Mouse (Mus musculus) left cerebral cortex, postnatal 10 days (tissue): ENCODE measurements at regions not wholly inside any gene's neighbourhood (a gene's known extent, or its start where the extent isn't known, plus 50 kb on each side); places are given as distances from the start of the nearest gene placed in this dataset.

Source experiments
- DNase-seq, 2 experiments: peaks; one replicate each; pipeline ENCODE4 v3.0.0; 2021 to 2022; ENCODE audit warnings: low spot score in 2 of 2, mixed read lengths in 1 of 2; ENCODE audit errors: extremely low spot score in 1 of 2
- intact Hi-C: fragments of 180-260 bp; cut with DNase I; formaldehyde crosslinking; loops from one replicate; pipeline ENCODE4 v1.15.1; 2025

- DNase-seq: peak in 1 of 2 experiments; percentile 24
- intact Hi-C loops: no loop called here
Observed at GRCm38 (mm10) chr7:137723361-137724040, 286.1 kb downstream of the Glrx3 start.

GRCm38 (mm10) chr7:137726031-137726430 lies 288.6 kb downstream of the Glrx3 start:
- intact Hi-C loops: no loop called here
- DNase-seq: no peak

GRCm38 (mm10) chr7:137735873-137736527 lies 298.6 kb downstream of the Glrx3 start:
- intact Hi-C loops: no loop called here
- no peak for DNase-seq

DNA sequence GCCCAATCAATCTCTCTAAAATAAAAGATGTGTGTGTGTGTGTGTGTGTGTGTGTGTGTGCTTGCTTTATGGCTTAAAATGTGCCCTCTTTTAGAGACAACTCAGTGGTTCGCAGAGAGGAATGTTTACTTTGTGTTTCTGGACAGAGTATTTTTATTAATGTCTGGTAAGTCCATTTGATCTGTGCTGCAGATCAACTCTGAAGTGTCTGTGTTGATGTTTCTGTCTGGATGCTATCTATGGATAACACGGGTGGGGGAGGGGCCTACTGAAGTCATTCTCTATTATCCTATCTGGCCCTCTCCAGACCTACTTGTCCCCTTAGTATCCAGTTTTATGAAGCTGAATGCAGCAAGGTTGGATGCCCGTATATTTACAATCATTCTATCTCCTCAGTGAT lies 304.3 kb downstream of the Glrx3 start:
- intact Hi-C loops: no loop called here
- DNase-seq: no peak

DNA sequence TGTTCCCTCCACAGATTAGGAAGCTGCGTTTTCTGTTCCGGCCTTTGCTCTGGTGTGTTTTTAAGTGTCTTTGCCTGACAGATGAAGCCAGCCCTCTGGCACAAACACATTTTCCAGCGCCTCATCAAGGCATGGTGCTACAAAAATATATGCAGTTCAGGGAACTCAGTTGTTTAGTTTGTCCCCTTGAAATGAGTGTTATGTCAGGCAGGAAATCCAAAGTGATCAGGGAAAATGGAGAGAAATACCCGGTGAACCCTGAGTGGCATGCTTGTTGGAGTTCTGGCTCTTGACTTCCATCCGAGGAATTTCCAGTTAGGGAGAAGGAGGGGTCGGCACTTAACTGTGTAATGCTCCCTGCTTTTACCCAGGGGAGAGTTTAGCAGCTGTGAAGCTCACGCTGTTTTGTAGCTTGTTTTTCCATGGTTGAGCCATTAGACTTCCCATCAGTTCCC lies 304.9 kb downstream of the Glrx3 start:
- no peak for DNase-seq
- intact Hi-C loops: no loop called here

DNA sequence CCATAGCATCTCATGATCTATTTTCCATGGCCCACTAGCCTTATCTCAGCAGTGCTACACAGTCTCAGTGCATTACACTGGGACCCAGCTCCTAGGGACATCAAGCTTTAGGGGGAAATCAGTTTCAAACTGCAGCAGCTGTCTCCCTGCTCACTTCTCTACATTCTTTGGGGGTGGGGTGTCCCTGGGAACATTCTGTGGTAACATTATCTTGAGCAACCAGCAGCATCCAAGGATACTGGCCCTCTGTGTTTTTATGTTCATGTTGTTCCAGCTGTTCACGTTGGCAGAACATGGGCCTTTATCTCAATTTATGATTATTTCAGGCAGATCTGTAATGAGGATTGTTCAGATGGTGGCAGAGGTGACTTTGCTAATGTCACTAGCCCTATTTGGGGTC lies 308.2 kb downstream of the Glrx3 start:
- DNase-seq: no peak
- intact Hi-C loops: no loop called here

GRCm38 (mm10) chr7:137745991-137746390 lies 308.6 kb downstream of the Glrx3 start:
- intact Hi-C loops: no loop called here
- no peak for DNase-seq

- no peak for DNase-seq
- intact Hi-C loops: no loop called here
Observed at GRCm38 (mm10) chr7:137748936-137749335, 311.5 kb downstream of the Glrx3 start.

DNA sequence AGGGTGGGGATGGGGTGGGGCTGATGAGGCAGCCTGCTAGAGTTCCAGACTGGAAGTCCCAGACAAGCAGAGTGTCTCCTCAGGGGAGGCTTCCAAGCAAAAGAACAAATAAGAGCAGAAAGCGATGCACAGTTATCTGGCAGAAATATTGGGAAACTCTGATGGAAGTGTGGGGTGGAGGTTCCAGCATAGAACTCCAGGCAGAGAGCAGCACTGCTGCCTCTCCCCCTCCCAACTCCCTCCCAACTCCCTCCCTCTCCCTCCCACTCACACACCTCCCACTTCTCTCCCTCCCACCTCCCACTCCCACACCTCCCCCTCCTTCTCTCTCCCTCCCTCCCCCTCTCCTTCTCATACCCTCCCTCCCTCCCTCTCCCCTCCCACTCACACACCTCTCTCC lies 313.3 kb downstream of the Glrx3 start:
- no peak for DNase-seq
- intact Hi-C loops: no loop called here

DNA sequence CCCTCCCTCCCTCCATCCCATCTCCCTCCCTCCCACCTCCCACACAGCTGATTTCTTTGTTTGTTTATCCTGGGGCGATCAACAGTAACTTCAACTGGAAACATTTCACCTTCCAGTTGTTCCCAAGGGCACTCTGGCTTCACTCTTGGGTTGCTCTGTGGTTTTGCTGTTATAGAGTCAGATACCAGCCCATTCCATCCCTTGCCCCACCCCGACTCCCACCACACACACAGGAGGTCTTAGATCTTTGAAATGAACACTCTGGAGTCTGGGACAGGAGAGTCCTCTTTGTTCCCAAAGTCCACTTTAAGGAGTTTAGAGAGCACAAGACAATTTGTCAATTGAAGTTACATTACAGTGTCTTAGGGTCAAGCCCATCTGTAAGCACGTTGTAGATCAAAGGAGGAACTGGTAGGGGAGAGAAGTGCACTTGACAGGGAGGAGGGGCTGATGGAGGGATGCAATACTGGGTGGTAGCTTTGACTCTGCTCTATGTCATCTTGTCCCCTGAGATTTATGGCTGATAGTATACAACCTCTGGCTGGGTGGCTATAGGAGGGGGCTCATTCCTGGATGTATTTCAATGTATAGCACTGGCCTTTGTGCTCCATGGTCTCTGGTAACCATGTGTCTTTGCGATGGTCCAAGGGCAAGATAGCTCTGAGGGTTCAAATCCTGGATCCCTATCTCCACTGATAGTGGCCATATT lies 313.9 kb downstream of the Glrx3 start:
- no peak for DNase-seq
- intact Hi-C loops: no loop called here

DNA sequence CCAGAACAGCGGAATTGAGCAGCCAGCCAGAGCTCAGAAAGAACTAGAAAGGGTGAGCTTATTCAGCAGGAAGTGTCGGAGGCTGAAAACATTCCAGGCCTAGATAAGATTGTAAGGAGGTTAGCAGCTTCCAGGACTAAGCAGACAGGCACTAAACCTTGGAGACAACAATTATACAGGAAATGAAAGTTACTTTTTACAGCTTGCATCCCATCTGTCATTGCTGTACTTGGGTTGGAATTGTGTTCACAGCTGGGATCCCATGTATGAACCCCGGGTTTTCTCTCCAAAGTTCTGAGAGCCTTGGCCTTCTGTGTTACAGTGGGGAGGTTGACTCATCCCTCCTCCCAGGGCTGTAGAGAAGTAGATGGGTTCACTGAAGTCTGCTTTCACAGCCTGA lies 328.5 kb downstream of the Glrx3 start:
- intact Hi-C loops: no loop called here
- no peak for DNase-seq

- intact Hi-C loops: no loop called here
- no peak for DNase-seq
Observed at GRCm38 (mm10) chr7:137766721-137767120, 329.3 kb downstream of the Glrx3 start.

- DNase-seq: no peak
- intact Hi-C loops: no loop called here
Observed at GRCm38 (mm10) chr7:137773051-137773964, 335.9 kb downstream of the Glrx3 start.

- DNase-seq: peak in 1 of 2 experiments; percentile 5
- intact Hi-C loops: no loop called here
Observed at GRCm38 (mm10) chr7:137773965-137774310, 336.5 kb downstream of the Glrx3 start.

GRCm38 (mm10) chr7:137783954-137784353 lies 346.5 kb downstream of the Glrx3 start:
- no peak for DNase-seq
- intact Hi-C loops: loop anchor here (5.0 to 10.0 kb wide), 2 partner anchors 182 to 299 kb away; no protein-coding TSS in a partner anchor

GRCm38 (mm10) chr7:137805361-137805760 lies 367.9 kb downstream of the Glrx3 start:
- intact Hi-C loops: no loop called here
- peak; percentile 31 to 40 for DNase-seq

DNA sequence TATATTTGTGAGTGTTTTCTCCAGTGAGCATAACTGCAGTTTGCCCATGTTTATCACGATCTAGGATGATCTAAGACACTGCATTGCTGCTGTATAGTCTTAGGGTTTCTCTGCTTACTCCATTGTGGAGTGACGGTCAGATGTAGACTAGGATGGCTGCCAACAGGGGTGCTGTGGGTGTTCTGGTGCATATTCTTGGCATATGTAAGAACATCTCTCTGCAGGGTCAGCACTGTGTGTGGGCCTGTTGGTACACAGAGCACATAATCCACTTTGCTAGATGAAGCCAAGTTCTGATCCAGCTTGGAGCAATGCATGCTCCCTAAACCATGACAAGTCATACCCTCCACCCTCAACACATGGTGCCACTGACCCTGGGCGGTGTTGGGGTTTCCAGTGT lies 375.4 kb downstream of the Glrx3 start:
- DNase-seq: no peak
- intact Hi-C loops: no loop called here

DNA sequence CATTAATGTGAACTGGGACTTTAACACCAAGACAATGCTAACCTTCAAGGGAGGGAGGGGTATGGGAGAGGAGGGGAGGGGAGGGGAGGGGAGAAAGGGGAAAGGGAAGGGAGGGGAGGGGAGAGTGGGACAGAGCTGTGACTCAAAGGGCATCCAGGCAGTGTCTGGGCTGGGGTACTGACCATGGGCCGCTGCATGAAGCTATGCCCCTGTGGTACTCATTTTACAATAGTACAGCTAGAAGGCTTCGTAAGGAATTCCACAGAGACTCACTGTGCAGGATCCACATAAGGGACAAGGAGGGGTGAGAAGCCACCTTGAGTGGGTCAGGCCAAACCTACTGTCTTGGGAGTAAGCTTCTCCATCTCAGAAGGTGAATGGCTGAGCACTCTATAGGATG lies 403.1 kb downstream of the Glrx3 start:
- intact Hi-C loops: no loop called here
- DNase-seq: no peak

- no peak for DNase-seq
- intact Hi-C loops: no loop called here
Observed at GRCm38 (mm10) chr7:137841044-137841443, 403.6 kb downstream of the Glrx3 start.
